ENCODE assay signal across 8 mouse cellular contexts in the genomic region with DNA sequence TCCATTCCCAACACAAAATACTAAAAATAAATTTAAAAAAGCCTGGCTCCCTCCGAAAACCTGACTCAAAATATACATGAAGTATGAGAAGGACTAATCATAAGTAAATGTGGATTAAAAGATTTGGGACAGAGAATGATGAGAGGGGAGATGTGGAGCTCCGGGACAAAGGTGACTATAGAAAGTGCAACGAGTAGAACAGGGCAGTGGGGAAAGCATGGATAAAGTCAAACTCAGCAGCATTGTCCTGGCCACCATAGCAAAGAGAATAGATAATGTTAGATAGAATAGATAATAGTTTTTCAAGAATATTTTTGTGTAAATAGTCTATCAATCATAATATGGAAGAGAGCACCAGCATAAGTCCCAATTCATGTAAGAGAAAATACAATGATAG. TPM values are rescaled to one million over a fixed set of nuclear protein-coding genes. Genes with fewer than 3 reads are reported as not detected.
A peak's percentile ranks its signal among the peaks of the same experiment; 100 is the strongest.
DNase-seq lines count a peak whose midpoint lies in the region; ATAC-seq lines count a peak whose summit lies in the region.

No protein-coding gene starts in this region.

- no peak for ATAC-seq in heart, embryonic 11.5 days (replicated peaks; ENCODE audit: insufficient number of reproducible peaks, low FRiP score, low TSS enrichment)
- ATAC-seq in hindbrain, embryonic 13.5 days (ENCODE audit: low FRiP score): peak; percentile 52; the same call in 1 of the 2 replicates
- ATAC-seq in midbrain, embryonic 11.5 days (ENCODE audit: low FRiP score): no peak
- no peak for ATAC-seq in activated CD4-positive, CD25-positive, alpha-beta regulatory T cell, adult 4 months

- no peak overlapping the region; the same call in 1 of the 2 replicates for H3K9ac ChIP-seq in heart, embryonic 11.5 days (ENCODE audit: low read depth, low read length)
- H3K9ac ChIP-seq in hindbrain, embryonic 13.5 days: peak overlapping the region; percentile 88
- H3K9ac ChIP-seq in midbrain, embryonic 11.5 days (ENCODE audit: low read length): peak overlapping the region; percentile 89

- WGBS in heart, embryonic 11.5 days (ENCODE audit: insufficient replicate concordance): 79% methylated on average over 3 of the region's 3 CpGs
- WGBS in hindbrain, embryonic 13.5 days: 78% methylated on average over 3 of the region's 3 CpGs
- WGBS in midbrain, embryonic 11.5 days: 72% methylated on average over 3 of the region's 3 CpGs

- H3K27me3 ChIP-seq in heart, embryonic 11.5 days (ENCODE audit: control insufficient read depth, insufficient read depth, low read length): no peaks in the 10 kb centered on the region
- no peaks in the 10 kb centered on the region for H3K27me3 ChIP-seq in hindbrain, embryonic 13.5 days
- no peaks in the 10 kb centered on the region for H3K27me3 ChIP-seq in midbrain, embryonic 11.5 days (ENCODE audit: control insufficient read depth, insufficient read depth, low read length)

- intact Hi-C loops in gastrocnemius, postnatal 36 days (cut with DNase I): no loop called here

- no peaks in the 10 kb centered on the region for H3K36me3 ChIP-seq in heart, embryonic 11.5 days (ENCODE audit: control insufficient read depth, insufficient read depth, low read length)
- peaks cover 18% of the 10 kb centered on the region for H3K36me3 ChIP-seq in hindbrain, embryonic 13.5 days
- peaks cover 2% of the 10 kb centered on the region; the same call in 1 of the 2 replicates for H3K36me3 ChIP-seq in midbrain, embryonic 11.5 days (ENCODE audit: control insufficient read depth, insufficient read depth, low read length)

- H3K4me2 ChIP-seq in heart, embryonic 11.5 days: peak overlapping the region; percentile 60
- peak overlapping the region; percentile 53 for H3K4me2 ChIP-seq in hindbrain, embryonic 13.5 days
- H3K4me2 ChIP-seq in midbrain, embryonic 11.5 days: peak overlapping the region; percentile 41

- H3K4me3 ChIP-seq in heart, embryonic 11.5 days (ENCODE audit: low read depth, low read length): peak overlapping the region; percentile 81
- peak overlapping the region; percentile 70 for H3K4me3 ChIP-seq in hindbrain, embryonic 13.5 days
- peak overlapping the region; percentile 60 for H3K4me3 ChIP-seq in midbrain, embryonic 11.5 days (ENCODE audit: low read depth, low read length)

- H3K27ac ChIP-seq in heart, embryonic 11.5 days (ENCODE audit: low read depth, low read length): no peak overlapping the region
- peak overlapping the region; percentile 96 for H3K27ac ChIP-seq in hindbrain, embryonic 13.5 days
- no peak overlapping the region for H3K27ac ChIP-seq in midbrain, embryonic 11.5 days (ENCODE audit: low read depth, low read length)

- no peaks in the 10 kb centered on the region for H3K9me3 ChIP-seq in heart, embryonic 11.5 days (replicated peaks; ENCODE audit: control insufficient read depth, low read length)
- H3K9me3 ChIP-seq in hindbrain, embryonic 13.5 days: no peaks in the 10 kb centered on the region
- H3K9me3 ChIP-seq in midbrain, embryonic 11.5 days (ENCODE audit: control insufficient read depth, low read length): no peaks in the 10 kb centered on the region

- DNase-seq in heart, adult 8-10 months (ENCODE audit: low spot score): no peak
- peak; percentile 7 for DNase-seq in MN1 (ENCODE audit: low spot score)
- DNase-seq in midbrain, embryonic 11.5 days (ENCODE audit: low spot score, missing footprints): peak; percentile 87
- DNase-seq in gastrocnemius, postnatal 36 days: no peak
- no peak for DNase-seq in right cerebral cortex, postnatal 14 days

- no peaks in the 10 kb centered on the region for H3K4me1 ChIP-seq in heart, embryonic 11.5 days (ENCODE audit: control insufficient read depth, insufficient read depth, low read length)
- H3K4me1 ChIP-seq in hindbrain, embryonic 13.5 days (replicated peaks): peaks cover 11% of the 10 kb centered on the region
- H3K4me1 ChIP-seq in midbrain, embryonic 11.5 days (ENCODE audit: control insufficient read depth, insufficient read depth, low read length): no peaks in the 10 kb centered on the region

RNA-seq across cellular contexts. Expression of a gene that starts 48.7 kb away (rescaled TPM):
- polyA plus RNA-seq in heart, embryonic 11.5 days (2014; fragmentation: Nextera tagmentation; extraction: Ambion mirVana): 15.6 and 16.3 TPM in 2 replicates
- 1 to 10 TPM; 4.1 to 7.5 (median 6.0) TPM for total RNA-seq in heart, adult 8-10 months (2022)
- 22.4 and 22.7 TPM in 2 replicates for polyA plus RNA-seq in hindbrain, embryonic 13.5 days (2015; fragmentation: Nextera tagmentation; extraction: Ambion mirVana)
- polyA plus RNA-seq in midbrain, embryonic 11.5 days (2014; fragmentation: Nextera tagmentation; extraction: Ambion mirVana): 24.9 and 25.9 TPM in 2 replicates
- 10 to 100 TPM; 16.2 to 21.3 TPM for polyA plus RNA-seq in activated CD4-positive, CD25-positive, alpha-beta regulatory T cell, adult 4 months (2017; shearing (Covaris generic))
- total RNA-seq in gastrocnemius, postnatal 36 days (2021): 1 to 10 TPM; 2.5 to 3.1 TPM

Comparison
In these comparisons a context has a peak if more than half of its experiments do, and no peak if none do; other contexts are left out.
1. DNase-seq: peak in MN1 (single experiment) and midbrain, embryonic 11.5 days (single experiment); none in heart, adult 8-10 months (single experiment), gastrocnemius, postnatal 36 days (0 of 2) and right cerebral cortex, postnatal 14 days (single experiment).
2. Peak in every context shown above with its lines, with median percentiles within 50 percentile points of each other: H3K4me2 ChIP-seq and H3K4me3 ChIP-seq.